Mouse (Mus musculus): ENCODE results near the gene Brinp2. TPM values are rescaled to one million over a fixed set of nuclear protein-coding genes. Genes with fewer than 3 reads are reported as not detected.

Gene Brinp2
- total and polyA plus RNA-seq, 3 experiments, result 0.20 to 0.25 (median 0.21) TPM

DNA sequence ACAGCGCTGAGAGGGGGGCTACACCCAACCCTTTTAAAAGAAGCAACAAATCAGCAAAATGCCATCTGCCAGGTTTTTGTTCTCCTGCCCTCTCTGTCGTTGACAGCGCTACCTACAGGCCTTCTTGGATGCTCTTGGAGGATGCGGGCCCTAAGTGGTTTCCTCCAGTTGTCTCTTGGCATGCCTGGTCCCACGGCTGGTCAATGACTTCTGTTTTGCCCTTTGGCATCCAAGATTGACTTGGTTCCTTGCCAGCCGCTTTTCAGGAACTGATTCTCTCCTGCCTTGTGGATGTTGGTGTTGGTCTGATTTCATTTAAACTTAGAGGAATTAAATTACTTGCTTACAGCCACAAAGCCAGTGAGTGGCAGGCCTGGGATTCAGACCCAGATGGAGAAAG is 32.8 kb downstream of the Brinp2 start:
- WGBS, result 70% methylated on average over 6 of the region's 6 CpGs
- Histone ChIP-seq H3K36me3 (ENCODE audit: control insufficient read depth, insufficient read depth, low read length) (no peaks in the 10 kb centered on the region), H3K79me2 (replicated peaks; ENCODE audit: control insufficient read depth, insufficient read depth, low read length) (no peaks in the 10 kb centered on the region), H3K9ac (ENCODE audit: low read depth, low read length) (no peak overlapping the region), H3K4me3 (no peak overlapping the region), H3K4me1 (ENCODE audit: control insufficient read depth, insufficient read depth, low read length) (no peaks in the 10 kb centered on the region), H3K27me3 (ENCODE audit: control insufficient read depth, insufficient read depth, low read length) (no peaks in the 10 kb centered on the region), H3K27ac (no peak overlapping the region)
- TF ChIP-seq CTCF (IDR thresholded peaks at IDR 0.05) (no peak), POLR2A (IDR thresholded peaks at IDR 0.05; ENCODE audit: insufficient read depth, low read depth, low read length) (no peak), EP300 (IDR thresholded peaks at IDR 0.05; ENCODE audit: insufficient read depth, low read depth, low read length) (no peak)
- intact Hi-C loops (cut with DNase I), result no loop called here
- DNase-seq, result no peak

DNA sequence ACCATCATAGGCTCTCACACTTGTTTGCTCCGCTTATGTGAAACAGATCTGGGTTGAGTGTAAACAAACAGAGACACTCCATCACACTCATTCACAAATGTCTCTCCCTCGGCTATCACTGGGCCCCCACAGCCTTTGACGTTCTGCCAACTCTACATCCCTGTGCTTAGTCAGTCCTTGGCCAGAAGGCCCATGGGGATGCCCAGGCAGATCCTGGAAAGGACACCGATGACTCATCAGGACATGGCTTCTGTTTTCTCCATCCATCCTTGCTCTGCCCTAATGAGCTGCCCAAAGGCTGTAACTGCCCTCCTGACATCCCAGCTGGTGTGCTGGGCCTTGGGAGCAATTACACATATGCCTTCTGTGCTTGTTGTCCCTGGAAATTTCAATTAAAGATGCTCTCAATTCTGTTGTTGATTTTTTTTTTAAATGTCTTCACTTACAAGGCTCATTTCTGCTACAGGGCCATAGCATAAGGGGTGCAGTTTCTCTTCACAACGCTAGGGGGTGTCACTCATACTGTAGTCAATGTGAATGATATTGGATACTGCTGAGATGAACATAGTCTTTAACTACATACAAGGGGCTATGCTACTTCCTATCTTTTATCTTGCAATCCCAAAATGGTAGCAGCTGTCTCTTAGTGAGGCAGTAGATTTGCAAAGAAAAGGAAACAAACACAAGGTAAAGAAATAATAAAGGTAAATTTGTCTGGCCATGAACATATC is 45.5 kb downstream of the Brinp2 start:
- no peak overlapping the region for H3K4me3 ChIP-seq
- no peaks in the 10 kb centered on the region for H3K79me2 ChIP-seq (replicated peaks; ENCODE audit: control insufficient read depth, insufficient read depth, low read length)
- H3K36me3 ChIP-seq (ENCODE audit: control insufficient read depth, insufficient read depth, low read length), result no peaks in the 10 kb centered on the region
- H3K27me3 ChIP-seq (ENCODE audit: control insufficient read depth, insufficient read depth, low read length), result no peaks in the 10 kb centered on the region
- H3K4me1 ChIP-seq (ENCODE audit: control insufficient read depth, insufficient read depth, low read length), result no peaks in the 10 kb centered on the region
- intact Hi-C loops (cut with DNase I), result no loop called here
- WGBS, result 46% methylated on average over 5 of the region's 5 CpGs
- no peak overlapping the region for H3K9ac ChIP-seq (ENCODE audit: low read depth, low read length)
- DNase-seq, result no peak
- TF ChIP-seq POLR2A (IDR thresholded peaks at IDR 0.05; ENCODE audit: insufficient read depth, low read depth, low read length) (no peak), EP300 (IDR thresholded peaks at IDR 0.05; ENCODE audit: insufficient read depth, low read depth, low read length) (no peak), CTCF (IDR thresholded peaks at IDR 0.05) (no peak)
- no peak overlapping the region for H3K27ac ChIP-seq

DNA sequence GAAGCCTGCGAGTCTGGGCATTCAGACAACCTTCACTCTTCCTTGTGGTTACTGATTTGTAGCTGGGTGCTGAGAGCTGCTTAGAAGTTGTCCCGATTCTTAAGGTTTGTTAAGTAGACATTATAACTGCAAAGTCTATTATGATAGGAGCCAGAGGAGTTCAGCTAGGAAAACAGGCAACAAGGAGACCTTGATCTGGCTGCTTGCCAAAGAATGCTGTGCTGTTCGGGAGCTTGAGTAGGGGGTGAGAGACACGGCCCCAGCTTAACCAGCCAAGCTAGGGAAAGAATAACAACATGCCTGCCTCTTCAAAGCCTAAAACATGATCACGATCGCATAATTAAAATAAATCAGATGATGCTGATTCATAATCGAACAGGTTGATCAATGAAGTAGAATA is 59.1 kb downstream of the Brinp2 start:
- intact Hi-C loops (cut with DNase I), result no loop called here
- no peak for TF ChIP-seq CTCF (IDR thresholded peaks at IDR 0.05)
- TF ChIP-seq POLR2A (IDR thresholded peaks at IDR 0.05; ENCODE audit: insufficient read depth, low read depth, low read length), result no peak
- no peak for TF ChIP-seq EP300 (IDR thresholded peaks at IDR 0.05; ENCODE audit: insufficient read depth, low read depth, low read length)
- no peak for DNase-seq
- Histone ChIP-seq H3K27me3 (ENCODE audit: control insufficient read depth, insufficient read depth, low read length) (no peaks in the 10 kb centered on the region), H3K4me1 (ENCODE audit: control insufficient read depth, insufficient read depth, low read length) (no peaks in the 10 kb centered on the region; the same call in 1 of the 2 replicates), H3K9ac (ENCODE audit: low read depth, low read length) (no peak overlapping the region), H3K4me3 (no peak overlapping the region), H3K36me3 (ENCODE audit: control insufficient read depth, insufficient read depth, low read length) (no peaks in the 10 kb centered on the region), H3K79me2 (replicated peaks; ENCODE audit: control insufficient read depth, insufficient read depth, low read length) (no peaks in the 10 kb centered on the region), H3K27ac (no peak overlapping the region)
- WGBS, result 30% methylated on average over 7 of the region's 7 CpGs

DNA sequence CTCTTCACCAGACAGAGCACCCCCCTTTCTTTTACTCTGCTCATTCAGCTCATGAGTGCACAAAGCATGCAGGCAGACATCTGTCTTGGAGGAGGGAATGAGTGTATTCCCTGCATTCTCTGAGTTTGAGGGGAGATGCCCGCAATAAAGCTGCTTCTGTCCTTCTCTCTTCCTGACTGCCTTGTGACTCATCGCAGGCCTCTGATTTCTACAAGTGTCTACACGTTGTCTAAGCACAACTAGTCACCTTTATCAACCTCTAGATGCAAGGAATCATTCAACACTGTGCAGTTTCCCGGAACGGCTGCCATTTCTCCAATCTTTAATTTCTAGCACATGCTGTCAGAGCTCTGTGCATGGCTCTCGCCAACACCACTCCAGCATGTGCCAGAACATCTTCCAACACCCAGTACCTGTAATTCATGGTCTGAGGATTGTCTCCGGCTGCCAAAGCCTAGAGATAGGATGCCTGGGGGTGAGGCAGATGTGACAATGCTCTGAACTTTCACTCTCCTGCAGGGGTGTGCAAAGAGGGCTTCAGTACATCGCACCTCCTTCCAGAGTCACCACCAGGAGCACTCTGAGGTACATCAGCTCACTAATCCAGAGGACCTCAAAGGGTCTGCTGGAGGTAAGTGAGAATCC is 59.7 kb downstream of the Brinp2 start:
- no peaks in the 10 kb centered on the region for H3K79me2 ChIP-seq (replicated peaks; ENCODE audit: control insufficient read depth, insufficient read depth, low read length)
- WGBS, result 38% methylated on average over 8 of the region's 8 CpGs
- no peaks in the 10 kb centered on the region for H3K27me3 ChIP-seq (ENCODE audit: control insufficient read depth, insufficient read depth, low read length)
- no peaks in the 10 kb centered on the region for H3K36me3 ChIP-seq (ENCODE audit: control insufficient read depth, insufficient read depth, low read length)
- intact Hi-C loops (cut with DNase I), result no loop called here
- no peak for DNase-seq
- H3K4me1 ChIP-seq (ENCODE audit: control insufficient read depth, insufficient read depth, low read length), result no peaks in the 10 kb centered on the region; the same call in 1 of the 2 replicates
- H3K9ac ChIP-seq (ENCODE audit: low read depth, low read length), result no peak overlapping the region
- no peak for TF ChIP-seq EP300 (IDR thresholded peaks at IDR 0.05; ENCODE audit: insufficient read depth, low read depth, low read length)
- TF ChIP-seq CTCF (IDR thresholded peaks at IDR 0.05), result no peak
- TF ChIP-seq POLR2A (IDR thresholded peaks at IDR 0.05; ENCODE audit: insufficient read depth, low read depth, low read length), result no peak
- H3K4me3 ChIP-seq, result no peak overlapping the region
- H3K27ac ChIP-seq, result no peak overlapping the region

DNA sequence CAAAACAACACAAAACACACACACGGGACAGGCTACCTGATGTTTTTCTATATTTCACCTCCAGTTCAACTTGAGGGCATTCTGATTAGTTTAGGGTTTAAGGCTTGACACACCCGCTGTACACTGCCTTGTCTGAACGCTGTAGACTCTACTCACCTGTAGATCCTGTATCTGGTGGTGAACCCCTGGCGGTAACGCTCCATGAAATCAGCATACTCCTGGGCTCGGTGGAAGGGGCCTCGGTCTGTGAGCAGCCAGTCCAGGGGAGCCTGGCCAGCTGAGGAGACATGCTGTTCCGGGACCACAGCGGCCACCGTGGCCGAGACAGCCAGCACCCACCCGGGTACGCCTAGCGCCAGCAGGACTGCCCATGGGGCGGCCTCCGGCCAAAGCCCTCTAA is 60.9 kb downstream of the Brinp2 start:
- no peaks in the 10 kb centered on the region for H3K36me3 ChIP-seq (ENCODE audit: control insufficient read depth, insufficient read depth, low read length)
- H3K9ac ChIP-seq (ENCODE audit: low read depth, low read length), result no peak overlapping the region
- TF ChIP-seq CTCF (IDR thresholded peaks at IDR 0.05), result no peak
- TF ChIP-seq EP300 (IDR thresholded peaks at IDR 0.05; ENCODE audit: insufficient read depth, low read depth, low read length), result no peak
- TF ChIP-seq POLR2A (IDR thresholded peaks at IDR 0.05; ENCODE audit: insufficient read depth, low read depth, low read length), result no peak

DNA sequence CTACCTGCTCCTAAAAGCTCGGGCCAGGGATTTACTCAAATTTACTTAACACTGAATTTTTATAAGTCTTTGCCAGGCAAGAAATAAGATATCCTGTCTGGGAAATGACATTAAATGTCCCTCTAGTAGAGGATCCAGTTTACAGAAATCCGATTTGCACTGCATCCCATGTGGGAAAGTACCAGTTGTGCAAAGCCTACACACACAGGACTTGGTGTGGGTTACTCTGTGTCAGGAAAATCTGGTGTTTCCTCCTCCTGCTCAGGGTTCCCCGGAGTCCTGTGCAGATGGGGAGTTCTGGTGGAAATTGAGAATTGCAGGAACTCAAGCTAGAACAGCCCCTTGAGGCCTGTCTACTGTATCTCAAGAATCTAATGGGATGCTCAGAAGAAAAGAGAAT is 70.9 kb downstream of the Brinp2 start:
- intact Hi-C loops (cut with DNase I), result no loop called here
- Histone ChIP-seq H3K4me1 (ENCODE audit: control insufficient read depth, insufficient read depth, low read length) (no peaks in the 10 kb centered on the region), H3K36me3 (ENCODE audit: control insufficient read depth, insufficient read depth, low read length) (no peaks in the 10 kb centered on the region), H3K27ac (no peak overlapping the region), H3K9ac (ENCODE audit: low read depth, low read length) (no peak overlapping the region), H3K27me3 (ENCODE audit: control insufficient read depth, insufficient read depth, low read length) (no peaks in the 10 kb centered on the region), H3K79me2 (replicated peaks; ENCODE audit: control insufficient read depth, insufficient read depth, low read length) (no peaks in the 10 kb centered on the region), H3K4me3 (no peak overlapping the region)
- no peak for TF ChIP-seq CTCF (IDR thresholded peaks at IDR 0.05)
- no peak for TF ChIP-seq EP300 (IDR thresholded peaks at IDR 0.05; ENCODE audit: insufficient read depth, low read depth, low read length)
- no peak for TF ChIP-seq POLR2A (IDR thresholded peaks at IDR 0.05; ENCODE audit: insufficient read depth, low read depth, low read length)
- no peak for DNase-seq
- WGBS, result 61% methylated on average over 3 of the region's 3 CpGs

More for the DNA sequence above, 60.9 kb downstream of the Brinp2 start:
- intact Hi-C loops (cut with DNase I), result no loop called here
- no peaks in the 10 kb centered on the region; the same call in 1 of the 2 replicates for H3K4me1 ChIP-seq (ENCODE audit: control insufficient read depth, insufficient read depth, low read length)
- H3K27me3 ChIP-seq (ENCODE audit: control insufficient read depth, insufficient read depth, low read length), result no peaks in the 10 kb centered on the region
- 53% methylated on average over 16 of the region's 16 CpGs for WGBS
- no peak for DNase-seq
- H3K4me3 ChIP-seq, result no peak overlapping the region
- no peaks in the 10 kb centered on the region for H3K79me2 ChIP-seq (replicated peaks; ENCODE audit: control insufficient read depth, insufficient read depth, low read length)
- H3K27ac ChIP-seq, result no peak overlapping the region

Measured in heart, adult 2 months (tissue).